Comparison of ENCODE assay signal across 8 mouse cellular contexts in the genomic region with DNA sequence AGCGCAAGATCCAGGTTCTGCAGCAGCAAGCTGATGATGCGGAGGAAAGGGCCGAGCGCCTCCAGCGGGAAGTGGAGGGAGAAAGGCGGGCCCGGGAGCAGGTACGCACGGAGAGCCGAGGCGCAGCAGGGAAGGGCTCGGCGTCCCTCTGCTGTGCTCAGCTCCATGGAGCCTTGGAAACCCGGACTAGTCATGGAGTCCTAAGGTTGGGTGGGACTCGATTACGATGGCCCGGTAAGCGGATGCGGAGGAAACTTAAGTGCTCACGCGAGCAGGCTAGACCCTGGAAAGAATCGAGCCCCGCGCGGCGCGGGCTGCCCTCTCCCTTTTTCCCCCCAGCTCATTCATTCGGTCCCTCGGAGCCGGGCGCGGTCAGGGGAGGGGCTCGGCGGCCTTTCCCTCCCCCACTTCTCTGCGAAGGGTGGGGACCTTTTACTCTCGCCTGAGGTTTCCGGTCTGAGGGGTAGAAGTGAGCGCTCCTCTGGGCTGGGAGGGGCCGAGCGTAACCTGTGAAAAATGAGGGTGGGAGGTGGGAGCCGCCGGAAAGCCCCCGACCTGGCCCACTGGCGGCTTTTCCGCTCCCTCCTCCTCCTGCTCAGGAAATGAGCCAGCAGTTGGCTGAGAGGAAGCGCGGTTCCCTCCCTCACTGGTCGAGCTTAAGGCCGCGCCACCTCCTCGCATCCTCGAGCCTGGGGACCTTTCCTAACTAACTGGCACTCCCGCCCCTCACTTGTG. TPM values are rescaled to one million over a fixed set of nuclear protein-coding genes. Genes with fewer than 3 reads are reported as not detected.
A peak's percentile ranks its signal among the peaks of the same experiment; 100 is the strongest.
DNase-seq lines count a peak whose midpoint lies in the region; ATAC-seq and TF ChIP-seq lines count a peak whose summit lies in the region.

No protein-coding gene starts in this region.

- peak; percentile 76 for DNase-seq in c-Kit-positive CD71-negative TER-119-negative erythroid progenitor cells, embryonic 14.5 days (ENCODE audit: low read depth)
- peak; percentile 70 for DNase-seq in forebrain, embryonic 10.5 days (ENCODE audit: extremely low spot score, low spot score)
- DNase-seq in kidney, postnatal 10 days, result peak; percentile 84
- DNase-seq in lung, adult 18-20 months, result peak; percentile 86 to 87
- peak; percentile 79 for DNase-seq in testis, postnatal 10 days (ENCODE audit: low spot score)

- H3K4me2 ChIP-seq in heart, embryonic 15.5 days, result peak overlapping the region; percentile 86
- peak overlapping the region; percentile 73 for H3K4me2 ChIP-seq in neural tube, embryonic 13.5 days

- TF ChIP-seq CTCF in ES-Bruce4 (IDR thresholded peaks at IDR 0.05; ENCODE audit: low read depth, low read length), result no peak

- H3K9ac ChIP-seq in ES-Bruce4 (ENCODE audit: low read depth, poor library complexity, severe bottlenecking), result peak overlapping the region; percentile 92
- peak overlapping the region; percentile 85 for H3K9ac ChIP-seq in heart, embryonic 15.5 days
- H3K9ac ChIP-seq in neural tube, embryonic 13.5 days, result peak overlapping the region; percentile 93

- H3K27me3 ChIP-seq in ES-Bruce4 (ENCODE audit: control insufficient read depth, insufficient read depth, low read length, poor library complexity, severe bottlenecking), result no peaks in the 10 kb centered on the region
- H3K27me3 ChIP-seq in forebrain, embryonic 10.5 days (ENCODE audit: poor library complexity, severe bottlenecking), result no peaks in the 10 kb centered on the region
- no peaks in the 10 kb centered on the region for H3K27me3 ChIP-seq in heart, embryonic 15.5 days
- no peaks in the 10 kb centered on the region for H3K27me3 ChIP-seq in neural tube, embryonic 13.5 days

- H3K27ac ChIP-seq in ES-Bruce4 (ENCODE audit: insufficient read depth, low read length), result peak overlapping the region; percentile 93
- H3K27ac ChIP-seq in forebrain, embryonic 10.5 days, result peak overlapping the region; percentile 94
- H3K27ac ChIP-seq in heart, embryonic 15.5 days, result peak overlapping the region; percentile 98
- H3K27ac ChIP-seq in neural tube, embryonic 13.5 days (replicated peaks), result peak overlapping the region; percentile 93

- WGBS in forebrain, embryonic 10.5 days, result under 1% methylated on average over 53 of the region's 53 CpGs
- under 1% methylated on average over 52 of the region's 53 CpGs for WGBS in heart, embryonic 15.5 days
- WGBS in neural tube, embryonic 13.5 days, result under 1% methylated on average over 52 of the region's 53 CpGs

- no peaks in the 10 kb centered on the region for H3K4me1 ChIP-seq in ES-Bruce4 (ENCODE audit: control insufficient read depth, insufficient read depth, low read length)
- peaks cover 67% of the 10 kb centered on the region for H3K4me1 ChIP-seq in forebrain, embryonic 10.5 days
- H3K4me1 ChIP-seq in heart, embryonic 15.5 days (replicated peaks), result peaks cover 54% of the 10 kb centered on the region
- peaks cover 62% of the 10 kb centered on the region for H3K4me1 ChIP-seq in neural tube, embryonic 13.5 days (replicated peaks)

- H3K9me3 ChIP-seq in ES-Bruce4 (replicated peaks; ENCODE audit: control insufficient read depth, insufficient read depth, low read length, poor library complexity, severe bottlenecking), result no peaks in the 10 kb centered on the region
- H3K9me3 ChIP-seq in forebrain, embryonic 10.5 days, result no peaks in the 10 kb centered on the region
- no peaks in the 10 kb centered on the region for H3K9me3 ChIP-seq in heart, embryonic 15.5 days (replicated peaks)
- H3K9me3 ChIP-seq in neural tube, embryonic 13.5 days, result no peaks in the 10 kb centered on the region

- peak; percentile 57 for ATAC-seq in heart, embryonic 15.5 days (replicated peaks; ENCODE audit: insufficient number of reproducible peaks, insufficient read depth, low FRiP score, low read depth)
- ATAC-seq in neural tube, embryonic 13.5 days (ENCODE audit: low read depth), result peak; percentile 82

- no peaks in the 10 kb centered on the region for H3K36me3 ChIP-seq in ES-Bruce4 (ENCODE audit: control insufficient read depth, insufficient read depth, low read length, poor library complexity, severe bottlenecking)
- peaks cover 36% of the 10 kb centered on the region for H3K36me3 ChIP-seq in forebrain, embryonic 10.5 days (replicated peaks)
- no peaks in the 10 kb centered on the region for H3K36me3 ChIP-seq in heart, embryonic 15.5 days
- H3K36me3 ChIP-seq in neural tube, embryonic 13.5 days, result no peaks in the 10 kb centered on the region

- TF ChIP-seq EP300 in ES-Bruce4 (IDR thresholded peaks at IDR 0.05; ENCODE audit: insufficient read depth, low read depth, low read length), result 0 out of 2 replicates have a peak, but pooled peaks have one; percentile 19

- TF ChIP-seq POLR2A in ES-Bruce4 (IDR thresholded peaks at IDR 0.05; ENCODE audit: insufficient read depth, low read length), result peak; percentile 19

- H3K4me3 ChIP-seq in ES-Bruce4 (ENCODE audit: low read depth, low read length), result peak overlapping the region; percentile 85
- peak overlapping the region; percentile 88 for H3K4me3 ChIP-seq in forebrain, embryonic 10.5 days
- peak overlapping the region; percentile 78 for H3K4me3 ChIP-seq in heart, embryonic 15.5 days
- H3K4me3 ChIP-seq in neural tube, embryonic 13.5 days, result peak overlapping the region; percentile 92

RNA-seq across cellular contexts. Expression of a gene that starts 7.5 kb away (rescaled TPM):
- 286 and 305 TPM in 2 replicates for polyA plus RNA-seq in ES-Bruce4 (2011; ENCODE audit: insufficient read depth, insufficient read length, low read depth, missing spikeins)
- 579 and 590 TPM in 2 replicates for polyA plus RNA-seq in forebrain, embryonic 10.5 days (2016; fragmentation: Nextera tagmentation; extraction: Ambion mirVana)
- polyA plus RNA-seq in heart, embryonic 15.5 days (2015; fragmentation: Nextera tagmentation; extraction: Ambion mirVana), result 239 and 307 TPM in 2 replicates
- polyA plus RNA-seq in neural tube, embryonic 13.5 days (2015; fragmentation: Nextera tagmentation; extraction: Ambion mirVana), result 373 and 399 TPM in 2 replicates

RNA-seq across cellular contexts. Expression of a gene that starts 24.0 kb away (rescaled TPM):
- polyA plus RNA-seq in ES-Bruce4 (2011; ENCODE audit: insufficient read depth, insufficient read length, low read depth, missing spikeins), result 0.73 and 0.81 TPM in 2 replicates
- 0.61 and 0.64 TPM in 2 replicates for polyA plus RNA-seq in forebrain, embryonic 10.5 days (2016; fragmentation: Nextera tagmentation; extraction: Ambion mirVana)
- 0.20 and 0.25 TPM in 2 replicates for polyA plus RNA-seq in heart, embryonic 15.5 days (2015; fragmentation: Nextera tagmentation; extraction: Ambion mirVana)
- polyA plus RNA-seq in neural tube, embryonic 13.5 days (2015; fragmentation: Nextera tagmentation; extraction: Ambion mirVana), result 0.28 and 0.29 TPM in 2 replicates

RNA-seq across cellular contexts. Expression of a gene that starts 27.5 kb away (rescaled TPM):
- polyA plus RNA-seq in ES-Bruce4 (2011; ENCODE audit: insufficient read depth, insufficient read length, low read depth, missing spikeins), result 414 and 432 TPM in 2 replicates
- 220 and 222 TPM in 2 replicates for polyA plus RNA-seq in forebrain, embryonic 10.5 days (2016; fragmentation: Nextera tagmentation; extraction: Ambion mirVana)
- 120 and 126 TPM in 2 replicates for polyA plus RNA-seq in heart, embryonic 15.5 days (2015; fragmentation: Nextera tagmentation; extraction: Ambion mirVana)
- polyA plus RNA-seq in neural tube, embryonic 13.5 days (2015; fragmentation: Nextera tagmentation; extraction: Ambion mirVana), result 148 and 170 TPM in 2 replicates

RNA-seq across cellular contexts. Expression of a gene that starts 28.5 kb away (rescaled TPM):
- polyA plus RNA-seq in ES-Bruce4 (2011; ENCODE audit: insufficient read depth, insufficient read length, low read depth, missing spikeins), result 67.1 and 67.6 TPM in 2 replicates
- 210 and 216 TPM in 2 replicates for polyA plus RNA-seq in forebrain, embryonic 10.5 days (2016; fragmentation: Nextera tagmentation; extraction: Ambion mirVana)
- polyA plus RNA-seq in heart, embryonic 15.5 days (2015; fragmentation: Nextera tagmentation; extraction: Ambion mirVana), result 129 and 134 TPM in 2 replicates
- 217 and 231 TPM in 2 replicates for polyA plus RNA-seq in neural tube, embryonic 13.5 days (2015; fragmentation: Nextera tagmentation; extraction: Ambion mirVana)

Comparison
In these comparisons a context has a peak if more than half of its experiments do, and no peak if none do; other contexts are left out.
1. Peak in every context shown above with its lines: DNase-seq, ATAC-seq, H3K4me3 ChIP-seq and H3K27ac ChIP-seq.